Comparison of ENCODE assay signal across 9 mouse cellular contexts in genomic region chr6:71990371-71990837, GRCm38 (mm10).
DNase-seq lines count a peak whose midpoint lies in the region; ATAC-seq and TF ChIP-seq lines count a peak whose summit lies in the region.
"Had no signal": no experiment of that assay in that cellular context is flagged by ENCODE, and none has a peak within 500 bp of the region (broad histone marks: within the 10 kb centered on the region; RNA-seq: fewer than 3 reads in every experiment).

No protein-coding gene starts in this region.

- WGBS in lung, embryonic 15.5 days: 63% methylated on average over 8 of the region's 8 CpGs
- WGBS in cerebellum, adult 2 months: 7% methylated on average over 8 of the region's 8 CpGs
- 57% methylated on average over 8 of the region's 8 CpGs for WGBS in hindbrain, embryonic 10.5 days
- 72% methylated on average over 8 of the region's 8 CpGs for WGBS in neural tube, embryonic 15.5 days

- H3K27ac ChIP-seq in lung, embryonic 15.5 days: peak overlapping the region; percentile 65
- H3K27ac ChIP-seq in cerebellum, adult 2 months (ENCODE audit: insufficient read depth, low read length): peak overlapping the region; percentile 98
- peak overlapping the region; percentile 74 for H3K27ac ChIP-seq in hindbrain, embryonic 10.5 days
- peak overlapping the region; percentile 66 for H3K27ac ChIP-seq in neural tube, embryonic 15.5 days (replicated peaks)
- H3K27ac ChIP-seq: liver, embryonic 14.5 days had no signal

- TF ChIP-seq POLR2A in cerebellum, adult 2 months (IDR thresholded peaks at IDR 0.05; ENCODE audit: borderline replicate concordance, insufficient read depth, low read length): peak; percentile 48; the same call in 1 of the 2 replicates

- H3K9ac ChIP-seq in lung, embryonic 15.5 days: no peak overlapping the region
- no peak overlapping the region for H3K9ac ChIP-seq in neural tube, embryonic 15.5 days (replicated peaks)
- H3K9ac ChIP-seq: liver, embryonic 14.5 days had no signal

- ATAC-seq in lung, embryonic 15.5 days (ENCODE audit: borderline replicate concordance, extremely low read depth, low FRiP score, low TSS enrichment): no peak
- ATAC-seq in neural tube, embryonic 15.5 days (ENCODE audit: low FRiP score): no peak

- H3K27me3 ChIP-seq in lung, embryonic 15.5 days: no peaks in the 10 kb centered on the region
- no peaks in the 10 kb centered on the region for H3K27me3 ChIP-seq in cerebellum, adult 2 months (ENCODE audit: control insufficient read depth, insufficient read depth, low read length)
- no peaks in the 10 kb centered on the region for H3K27me3 ChIP-seq in hindbrain, embryonic 10.5 days (ENCODE audit: insufficient read depth, poor library complexity, severe bottlenecking)
- H3K27me3 ChIP-seq in neural tube, embryonic 15.5 days (replicated peaks): no peaks in the 10 kb centered on the region

- H3K9me3 ChIP-seq in lung, embryonic 15.5 days: no peaks in the 10 kb centered on the region
- no peaks in the 10 kb centered on the region for H3K9me3 ChIP-seq in hindbrain, embryonic 10.5 days
- H3K9me3 ChIP-seq in neural tube, embryonic 15.5 days (replicated peaks): no peaks in the 10 kb centered on the region

- no peaks in the 10 kb centered on the region for H3K36me3 ChIP-seq in lung, embryonic 15.5 days
- no peaks in the 10 kb centered on the region for H3K36me3 ChIP-seq in hindbrain, embryonic 10.5 days
- H3K36me3 ChIP-seq in neural tube, embryonic 15.5 days: no peaks in the 10 kb centered on the region

- H3K4me3 ChIP-seq in lung, embryonic 15.5 days: no peak overlapping the region
- H3K4me3 ChIP-seq in cerebellum, adult 2 months (replicated peaks; ENCODE audit: insufficient read depth, low read depth, low read length): no peak overlapping the region
- H3K4me3 ChIP-seq in hindbrain, embryonic 10.5 days: no peak overlapping the region
- no peak overlapping the region for H3K4me3 ChIP-seq in neural tube, embryonic 15.5 days (replicated peaks)

- H3K4me1 ChIP-seq in lung, embryonic 15.5 days: peaks cover 24% of the 10 kb centered on the region
- peaks cover 50% of the 10 kb centered on the region for H3K4me1 ChIP-seq in cerebellum, adult 2 months (ENCODE audit: control insufficient read depth, insufficient read depth, low read length)
- peaks cover 38% of the 10 kb centered on the region for H3K4me1 ChIP-seq in hindbrain, embryonic 10.5 days (replicated peaks)
- H3K4me1 ChIP-seq in neural tube, embryonic 15.5 days: peaks cover 30% of the 10 kb centered on the region

- TF ChIP-seq CTCF in cerebellum, adult 2 months (IDR thresholded peaks at IDR 0.05; ENCODE audit: borderline replicate concordance, insufficient read depth, low read depth, low read length): no peak

- no peak for DNase-seq in lung, postnatal 25 days (ENCODE audit: low spot score)
- DNase-seq in cerebellum, adult 2 months: peak; percentile 90 to 91
- DNase-seq in hindbrain, embryonic 10.5 days (ENCODE audit: low spot score): no peak
- no peak for DNase-seq in right cerebral cortex, postnatal 25 days
- no peak for DNase-seq in spleen, adult 12 weeks (ENCODE audit: low spot score)
- DNase-seq in kidney, postnatal 25 days: no peak

- H3K4me2 ChIP-seq in lung, embryonic 15.5 days: no peak overlapping the region
- H3K4me2 ChIP-seq in neural tube, embryonic 15.5 days: no peak overlapping the region

Comparison
In these comparisons a context has a peak if more than half of its experiments do, and no peak if none do; other contexts are left out.
1. DNase-seq: peak in cerebellum, adult 2 months (2 of 2); none in lung, postnatal 25 days (single experiment), hindbrain, embryonic 10.5 days (single experiment), right cerebral cortex, postnatal 25 days (single experiment), spleen, adult 12 weeks (single experiment) and kidney, postnatal 25 days (0 of 2).
2. Peak in every context shown above with its lines, with median percentiles within 50 percentile points of each other: H3K27ac ChIP-seq.